Mouse (Mus musculus): ENCODE results near the gene Eid2b.

The Eid2b gene

DNA sequence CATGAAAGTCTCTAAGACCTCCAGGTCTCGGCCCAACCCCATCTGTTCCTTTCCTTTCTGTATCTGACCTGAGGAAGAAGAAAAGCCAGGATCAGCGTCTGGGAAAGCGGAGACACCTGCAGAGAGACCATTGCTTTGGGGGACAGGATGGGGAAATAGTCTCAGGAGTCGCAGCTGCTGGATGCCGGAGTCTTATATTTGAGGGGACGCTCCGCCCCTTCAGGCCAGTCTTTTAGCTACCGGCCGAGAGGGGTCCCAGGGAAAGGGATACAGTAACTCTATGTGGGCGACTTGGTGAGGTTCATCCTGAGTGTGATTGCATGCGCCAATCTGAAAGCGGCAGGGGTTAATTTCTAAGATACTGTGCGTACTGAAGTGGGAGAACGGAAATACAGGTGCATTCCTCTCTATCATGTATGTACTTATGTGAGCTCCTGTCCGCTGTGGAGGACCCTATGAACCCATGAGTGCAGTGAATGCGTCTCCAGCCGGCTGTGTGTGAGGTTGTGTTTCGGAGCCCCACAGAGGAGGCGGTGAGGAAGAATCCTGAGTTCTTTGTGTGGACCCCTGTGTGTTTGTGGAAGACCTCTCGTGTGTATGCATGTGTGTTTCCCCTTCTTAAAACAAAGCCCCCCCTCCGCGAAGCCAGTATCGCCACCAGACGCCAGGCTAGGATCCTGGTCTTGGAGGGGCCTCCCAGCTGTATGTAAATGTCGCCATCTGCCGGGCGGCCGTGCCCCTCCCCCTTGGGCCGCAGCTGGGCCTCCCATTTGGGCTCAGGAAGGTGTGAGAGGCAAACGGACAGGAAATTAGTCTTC is 24.3 kb downstream of the Eid2b start, which contains the start of gene Dll3:
TSS of gene Dll3 (minus strand) at position 623 of the 818 bp plus-strand sequence.
- DNase-seq (ENCODE audit: low spot score in 2 of 2), result peak; percentile 38 to 51

DNA sequence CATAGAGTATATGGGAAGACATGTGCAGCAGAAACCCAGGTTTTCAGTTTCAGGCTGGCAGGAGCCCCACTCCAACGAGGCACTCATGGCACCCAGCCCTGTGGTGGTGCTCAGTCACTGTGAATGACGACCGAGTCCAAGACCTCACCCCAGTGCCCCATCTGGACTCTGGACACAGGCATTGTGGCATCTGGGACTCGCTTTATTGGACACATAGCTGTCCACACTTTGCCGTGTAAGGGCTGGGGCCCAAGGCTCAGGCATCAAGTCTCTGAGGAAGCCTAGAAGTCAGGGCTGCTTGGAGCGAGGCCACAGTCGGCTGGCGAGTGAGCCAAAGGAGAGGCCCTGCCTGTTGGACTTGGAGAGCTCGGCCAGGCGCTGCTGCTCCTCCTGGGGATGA is 28.1 kb downstream of the Eid2b start:
- DNase-seq (ENCODE audit: low spot score in 2 of 2), result no peak

DNA sequence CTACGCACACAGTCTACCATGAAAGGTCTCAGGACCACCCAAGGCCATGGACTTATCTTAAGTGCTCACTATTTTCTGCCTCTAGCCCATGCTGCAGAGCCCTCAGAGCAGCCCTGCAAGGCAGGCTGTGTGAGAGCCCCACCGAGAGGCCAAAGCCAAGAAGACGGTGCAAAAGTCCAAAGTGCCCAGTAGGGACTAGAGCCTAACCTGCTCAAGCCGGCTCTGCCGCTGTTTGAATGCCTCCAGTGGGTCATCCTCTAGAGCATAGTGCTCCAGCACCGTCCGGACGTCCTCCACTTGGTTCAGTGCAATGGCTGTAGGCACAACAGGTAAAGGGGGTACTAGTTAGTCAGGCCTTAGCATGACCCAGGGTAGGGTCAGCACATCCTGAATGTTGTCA is 28.7 kb downstream of the Eid2b start:
- no peak for DNase-seq (ENCODE audit: low spot score in 2 of 2)

DNA sequence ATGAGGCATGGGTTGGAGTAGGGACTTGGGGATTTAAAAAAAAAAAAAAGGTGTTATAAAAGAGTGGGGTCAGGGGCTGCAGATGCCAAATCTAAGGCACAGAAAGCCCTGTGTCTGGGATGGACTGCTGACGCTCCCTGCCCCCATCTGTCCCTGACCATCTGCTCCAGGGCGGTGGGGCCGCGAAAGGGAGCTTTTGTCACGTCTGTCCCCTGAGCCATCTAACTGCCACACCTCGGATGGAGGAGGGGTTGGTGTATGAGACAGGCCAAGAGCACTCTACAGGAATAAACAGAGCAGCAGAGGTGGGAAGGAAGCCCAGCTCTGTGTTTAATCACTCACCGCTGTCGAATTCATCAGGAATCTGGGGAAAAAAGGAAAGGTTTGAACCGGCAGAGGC is 32.2 kb downstream of the Eid2b start:
- DNase-seq (ENCODE audit: low spot score in 2 of 2), result no peak

DNA sequence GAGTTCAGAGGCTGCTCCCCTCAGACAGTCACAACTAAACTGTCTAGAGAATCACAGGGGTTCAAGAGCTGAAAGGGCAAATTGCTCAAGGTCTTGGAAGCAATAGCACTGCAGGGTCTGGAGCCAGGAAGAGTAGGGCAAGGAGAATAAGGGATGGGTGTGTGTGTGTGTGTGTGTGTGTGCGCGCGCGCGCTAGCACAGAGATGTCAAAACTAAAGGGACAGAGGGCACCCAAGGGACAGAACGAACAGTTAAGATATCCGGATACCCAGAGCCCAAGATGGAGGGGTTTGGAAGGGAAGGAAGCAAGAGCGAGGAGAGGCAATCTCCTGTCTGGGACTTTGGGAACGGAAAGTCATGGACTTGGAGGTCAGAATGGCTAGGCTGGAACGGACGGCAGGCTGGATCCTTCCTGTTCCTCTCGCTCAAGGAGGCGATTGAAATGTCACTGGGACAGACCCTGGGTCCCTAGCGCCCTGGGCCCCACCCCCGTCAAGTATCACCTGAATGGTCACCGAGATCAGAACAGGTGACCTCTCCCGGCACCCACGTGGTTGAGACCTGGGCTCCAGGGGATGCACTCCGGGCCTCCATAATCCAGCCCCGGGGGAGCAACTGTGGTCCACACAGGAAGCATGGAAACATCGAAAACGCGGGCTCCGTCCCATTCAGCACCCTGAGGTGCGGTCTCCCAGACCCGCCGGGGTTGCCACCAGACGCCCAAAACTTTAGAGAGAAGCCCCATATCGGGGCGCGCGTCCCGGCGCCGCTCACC is 33.8 kb downstream of the Eid2b start:
- no peak for DNase-seq (ENCODE audit: low spot score in 2 of 2)

DNA sequence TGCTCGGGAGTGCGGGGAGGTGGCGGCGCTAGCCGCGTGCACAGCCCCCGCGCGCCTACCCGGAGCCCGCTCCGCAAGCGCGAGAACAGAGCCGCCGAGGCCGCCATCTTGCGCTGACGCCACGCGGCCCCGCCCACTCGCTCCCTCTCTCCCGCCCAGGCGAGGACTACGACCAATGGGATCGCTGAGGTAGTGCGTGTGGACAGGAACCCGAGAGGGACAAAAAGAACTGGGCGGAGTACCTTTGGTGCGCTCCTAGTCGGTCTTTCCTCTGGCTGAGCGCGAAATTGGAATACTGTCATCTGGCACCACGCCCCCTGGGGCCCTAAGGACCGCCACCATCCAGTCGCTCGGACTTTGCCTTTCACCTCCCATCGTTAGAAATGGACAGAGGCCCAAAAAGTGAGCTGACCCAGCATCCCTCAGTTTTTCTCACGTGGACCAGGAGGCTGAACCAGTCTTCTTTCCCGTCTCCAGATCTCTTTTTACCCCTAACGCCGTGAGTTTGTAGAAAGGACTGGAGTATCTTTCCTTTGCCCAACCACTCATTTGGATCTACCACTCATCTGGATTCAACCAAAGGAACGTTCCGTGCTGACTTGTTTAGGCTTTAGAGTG is 34.5 kb downstream of the Eid2b start, which contains the start of gene Timm50:
TSS of gene Timm50 (minus strand) at position 147 of the 618 bp plus-strand sequence.
- peak; percentile 93 to 95 for DNase-seq (ENCODE audit: low spot score in 2 of 2)

DNA sequence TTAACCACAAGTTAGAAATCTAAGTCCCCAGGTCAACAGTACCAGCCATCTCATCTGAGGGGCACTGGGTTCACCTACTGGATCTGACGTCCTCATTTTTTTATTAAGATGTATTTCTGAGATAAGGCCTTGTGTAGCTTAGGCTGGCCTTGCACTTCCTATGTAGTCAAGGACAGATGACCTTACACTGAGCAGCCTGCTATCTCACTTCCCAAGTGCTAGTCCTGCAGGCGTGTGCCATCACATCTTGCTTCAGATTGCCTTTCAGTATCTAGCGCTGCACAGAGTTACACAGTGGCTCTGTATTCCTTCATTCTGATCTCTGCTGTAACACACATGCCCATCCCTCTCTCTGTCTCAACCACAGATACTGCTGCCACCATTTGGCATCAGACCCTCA is 40.5 kb downstream of the Eid2b start:
- DNase-seq (ENCODE audit: low spot score in 2 of 2), result no peak

DNA sequence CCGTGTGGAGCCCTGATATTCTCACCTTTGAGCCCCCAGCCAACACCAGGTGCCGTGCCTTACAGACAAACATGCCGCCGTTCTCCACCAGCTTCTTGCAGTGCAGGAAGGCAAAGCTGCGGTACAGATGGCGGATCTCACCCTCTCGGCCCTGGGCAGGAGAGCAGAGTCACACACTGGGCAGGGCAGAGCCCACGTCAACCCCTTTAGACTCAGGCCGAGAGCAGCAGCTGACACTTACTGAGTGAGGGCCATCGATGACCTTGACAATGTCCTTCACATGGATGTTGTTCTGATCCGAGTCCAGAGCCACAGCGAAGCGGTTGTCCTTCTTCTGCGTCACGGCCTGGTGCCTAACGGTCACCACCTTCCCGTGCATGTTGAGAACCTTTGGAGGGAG is 41.2 kb downstream of the Eid2b start:
- no peak for DNase-seq (ENCODE audit: low spot score in 2 of 2)

DNA sequence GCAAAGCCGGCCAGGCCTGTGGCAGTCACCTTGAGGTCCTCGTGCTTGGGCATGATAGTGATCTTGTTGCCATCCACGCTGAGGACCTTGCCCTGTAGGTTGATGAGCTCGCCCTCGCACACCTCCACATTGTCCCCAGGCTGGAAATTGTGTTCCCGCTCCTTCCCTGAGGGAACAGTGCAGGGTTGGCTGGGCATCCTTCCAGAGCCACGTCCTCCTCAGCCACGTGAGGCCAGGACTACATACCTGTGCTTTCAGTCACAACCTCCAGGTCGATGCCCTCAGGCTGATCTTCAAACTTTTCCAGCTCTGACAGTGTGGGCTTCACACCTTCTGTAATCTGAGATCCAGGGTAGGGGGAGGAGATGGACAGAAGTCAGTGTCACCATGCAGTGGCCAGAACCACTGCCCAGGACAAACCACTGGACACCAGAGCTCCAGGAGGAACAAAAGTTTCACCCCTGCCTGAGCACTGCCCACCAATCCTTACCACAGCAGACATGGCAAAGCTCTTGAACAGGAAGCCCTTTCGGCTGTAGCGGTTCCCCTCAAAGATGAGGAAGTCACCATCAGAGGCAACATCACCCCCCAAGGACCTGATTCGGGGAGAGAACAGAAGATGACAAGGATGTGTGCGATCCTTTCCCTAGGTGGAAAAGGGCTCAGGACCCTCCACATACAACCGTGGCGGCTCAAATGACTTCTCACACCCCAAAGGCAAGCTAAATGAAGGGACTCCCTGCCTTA is 44.6 kb downstream of the Eid2b start:
- DNase-seq (ENCODE audit: low spot score in 2 of 2), result no peak

DNA sequence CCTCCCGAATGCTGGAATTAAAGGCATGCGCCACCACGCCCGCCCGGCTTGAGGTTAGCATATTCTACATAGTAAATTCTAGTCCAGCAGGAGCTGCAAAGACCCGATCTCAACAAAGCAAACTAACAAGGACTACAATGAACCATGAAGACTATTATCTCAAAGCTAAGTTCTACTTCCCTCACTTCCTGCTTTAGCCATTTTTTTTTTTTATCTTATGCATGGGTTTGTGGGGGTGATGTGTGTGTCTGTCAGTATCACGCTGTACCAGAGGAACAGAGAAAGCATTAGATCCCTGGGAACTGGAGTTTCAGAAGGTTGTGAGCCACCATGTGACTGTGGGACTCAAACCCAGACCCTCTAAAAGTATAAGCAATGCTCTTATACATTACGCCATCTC is 47.8 kb downstream of the Eid2b start:
- no peak for DNase-seq (ENCODE audit: low spot score in 2 of 2)

DNA sequence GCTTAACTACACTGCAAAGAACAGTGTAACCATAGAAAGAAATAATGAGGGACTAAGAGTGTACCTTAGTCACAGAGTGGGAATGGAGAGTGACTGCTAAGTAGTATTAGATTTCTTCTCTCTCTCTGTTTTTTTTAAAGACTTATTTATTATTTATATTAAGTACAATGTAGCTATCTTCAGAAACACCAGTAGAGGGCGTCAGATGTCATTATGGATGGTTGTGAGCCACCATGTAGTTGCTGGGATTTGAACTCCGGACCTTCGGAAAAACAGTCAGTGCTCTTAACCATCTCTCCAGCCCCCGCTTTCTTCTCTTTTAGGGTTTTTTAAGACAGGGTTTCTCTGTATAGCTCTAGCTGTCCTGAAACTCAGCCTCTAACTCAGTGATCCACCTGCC is 48.9 kb downstream of the Eid2b start:
- no peak for DNase-seq (ENCODE audit: low spot score in 2 of 2)

DNA sequence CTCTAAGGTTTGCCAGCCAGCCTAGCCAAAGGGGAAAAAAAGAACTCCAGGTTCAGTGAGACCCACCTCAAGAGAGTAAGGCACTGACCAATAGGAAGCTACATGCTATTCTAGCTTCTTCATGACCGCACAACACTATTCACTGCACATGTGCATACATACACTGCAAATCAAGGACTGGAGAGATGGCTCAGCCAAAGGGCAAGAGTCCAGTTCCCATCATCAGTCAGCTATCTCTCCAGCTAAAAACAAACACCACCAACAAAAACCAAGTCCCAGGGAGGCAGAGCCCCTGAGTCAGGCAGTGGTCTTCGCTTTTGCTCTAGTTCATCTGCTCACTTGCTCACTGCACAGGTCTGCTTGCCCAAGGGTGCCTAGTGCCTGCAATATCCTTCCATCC is 50.7 kb downstream of the Eid2b start:
- no peak for DNase-seq (ENCODE audit: low spot score in 2 of 2)

Data from spleen, postnatal 36 days (tissue).